Mouse (Mus musculus) hindbrain, embryonic 14.5 days (tissue): ENCODE measurements around the gene Irak4. TPM values are rescaled to one million over a fixed set of nuclear protein-coding genes. Genes with fewer than 3 reads are reported as not detected.

Experiments
- ATAC-seq: fragments of 200-750 bp; cut with Nextera tagmentation; 2 replicates; pipeline ENCODE4 v1.8.0; 2017; ENCODE audit warnings: moderate number of reproducible peaks, mild to moderate bottlenecking, moderate TSS enrichment, moderate library complexity; ENCODE audit not compliant: low FRiP score
- DNase-seq: peaks from one replicate; pipeline ENCODE4 v3.0.0-alpha.2; 2015; ENCODE audit warnings: low spot score
- H3K27ac ChIP-seq: fragments of 300-500 bp; sonication (generic); 2 replicates; pipeline ENCODE4 v1.5.1; 2014; ENCODE audit warnings: mild to moderate bottlenecking, moderate library complexity
- H3K27me3 ChIP-seq: fragments of 300-500 bp; sonication (generic); 2 replicates; pipeline ENCODE4 v1.6.1; 2014; ENCODE audit warnings: mild to moderate bottlenecking, low read length, mixed read lengths; ENCODE audit not compliant: control insufficient read depth, insufficient read depth
- H3K36me3 ChIP-seq: fragments of 300-500 bp; sonication (generic); replicated peaks from 2 replicates; pipeline ENCODE4 v1.6.1; 2014; ENCODE audit not compliant: control insufficient read depth, insufficient read depth
- H3K4me1 ChIP-seq: fragments of 300-500 bp; sonication (generic); replicated peaks from 2 replicates; pipeline ENCODE4 v1.6.1; 2014; ENCODE audit warnings: antibody characterized with exemption, low read length, mixed read lengths; ENCODE audit not compliant: control insufficient read depth, insufficient read depth
- H3K4me2 ChIP-seq: fragments of 300-500 bp; sonication (generic); replicated peaks from 2 replicates; pipeline ENCODE4 v1.6.1; 2014; ENCODE audit warnings: mild to moderate bottlenecking, moderate library complexity
- H3K4me3 ChIP-seq: fragments of 300-500 bp; sonication (generic); replicated peaks from 2 replicates; pipeline ENCODE4 v1.5.1; 2014; ENCODE audit warnings: mild to moderate bottlenecking, low read length
- H3K9ac ChIP-seq: fragments of 300-500 bp; sonication (generic); 2 replicates; pipeline ENCODE4 v1.6.1; 2014
- H3K9me3 ChIP-seq: fragments of 300-500 bp; sonication (generic); 2 replicates; pipeline ENCODE4 v1.6.1; 2016; ENCODE audit warnings: low read length; ENCODE audit not compliant: control insufficient read depth
- WGBS: fragments of 180-500 bp; shearing (Covaris S2); extraction: QIAGEN DNeasy Blood & Tissue Kit; methylation state at CpG from one replicate; pipeline ENCODE4 v1.1.7; 2014; 5-methylcytosine and 5-hydroxymethylcytosine counted together
- polyA plus RNA-seq: library from polyadenylated mRNA; unstranded; fragments of >200 nt; fragmentation: Nextera tagmentation; extraction: Ambion mirVana; gene quantifications from 2 replicates; pipeline ENCODE4 v1.2.1, GENCODE M21; 2014

Gene Irak4
- polyA plus RNA-seq, 1 experiment from 2014 or later, result 1.5 TPM

- no peaks in the 10 kb centered on the region for H3K9me3 ChIP-seq
- DNase-seq (no peak), ATAC-seq (no peak)
- H3K27me3 ChIP-seq, result no peaks in the 10 kb centered on the region
- no peaks in the 10 kb centered on the region for H3K4me1 ChIP-seq
- 0 out of 2 replicates have a peak, but pooled peaks cover 6% of the 10 kb centered on the region for H3K36me3 ChIP-seq
- no peak overlapping the region for H3K27ac ChIP-seq
- H3K9ac ChIP-seq, result no peak overlapping the region
- H3K4me3 ChIP-seq, result no peak overlapping the region
- 92% methylated on average over 12 of the region's 12 CpGs for WGBS
- no peak overlapping the region for H3K4me2 ChIP-seq
Observed at GRCm38 (mm10) chr15:94524956-94525355, 18.5 kb upstream of the Irak4 start.

DNA sequence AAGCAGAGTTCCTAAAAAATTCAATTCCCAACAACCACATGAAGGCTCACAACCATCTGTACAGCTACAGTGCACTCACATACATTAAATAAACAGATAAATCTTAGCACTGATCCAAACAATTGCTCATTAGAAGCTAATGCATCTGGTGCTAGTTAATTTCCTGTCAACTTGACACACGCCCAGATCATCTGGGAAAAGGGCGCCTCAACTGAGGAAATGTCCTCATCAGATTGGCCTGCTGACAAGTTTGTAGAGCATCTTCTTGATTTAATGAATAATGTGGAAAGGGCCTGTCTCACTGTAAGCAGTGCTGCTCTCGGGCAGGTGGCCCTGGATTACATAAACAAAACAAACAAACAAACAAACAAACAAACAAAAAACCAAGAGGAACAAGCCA, 12.9 kb upstream of the Irak4 start:
- DNase-seq, result no peak
- no peak overlapping the region for H3K27ac ChIP-seq
- H3K4me2 ChIP-seq, result no peak overlapping the region
- H3K9ac ChIP-seq, result no peak overlapping the region
- no peaks in the 10 kb centered on the region for H3K9me3 ChIP-seq
- no peak for ATAC-seq
- peaks cover 9% of the 10 kb centered on the region for H3K36me3 ChIP-seq
- no peaks in the 10 kb centered on the region for H3K4me1 ChIP-seq
- WGBS, result 85% methylated on average over 3 of the region's 3 CpGs
- H3K4me3 ChIP-seq, result no peak overlapping the region
- no peaks in the 10 kb centered on the region for H3K27me3 ChIP-seq

GRCm38 (mm10) chr15:94532306-94532705, 11.1 kb upstream of the Irak4 start:
- H3K4me1 ChIP-seq, result no peaks in the 10 kb centered on the region
- no peak for DNase-seq
- no peak overlapping the region for H3K9ac ChIP-seq
- no peaks in the 10 kb centered on the region for H3K9me3 ChIP-seq
- 95% methylated on average over 5 of the region's 5 CpGs for WGBS
- H3K36me3 ChIP-seq, result peaks cover 9% of the 10 kb centered on the region
- H3K27me3 ChIP-seq, result no peaks in the 10 kb centered on the region
- no peak overlapping the region for H3K4me2 ChIP-seq
- ATAC-seq, result no peak
- no peak overlapping the region for H3K27ac ChIP-seq
- H3K4me3 ChIP-seq, result no peak overlapping the region

DNA sequence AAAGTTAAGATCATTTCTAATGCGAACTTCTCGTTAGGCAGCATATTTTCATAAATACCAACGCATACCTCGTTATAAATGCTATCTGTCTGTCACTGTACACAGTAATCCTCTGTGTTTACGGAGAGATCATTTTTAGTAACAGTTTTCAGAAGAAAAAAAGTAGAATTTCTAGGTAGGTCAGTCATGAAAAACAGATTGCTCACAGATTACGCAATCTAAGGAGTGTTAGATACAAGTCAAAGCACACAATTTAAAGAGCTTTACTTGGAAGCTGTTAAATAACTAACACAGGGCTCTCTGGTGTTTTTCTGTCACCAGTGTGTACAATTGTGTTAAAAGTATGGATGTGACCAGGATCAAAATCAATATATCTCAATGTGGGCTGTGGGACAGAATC, 10.5 kb upstream of the Irak4 start:
- no peak overlapping the region for H3K4me2 ChIP-seq

DNA sequence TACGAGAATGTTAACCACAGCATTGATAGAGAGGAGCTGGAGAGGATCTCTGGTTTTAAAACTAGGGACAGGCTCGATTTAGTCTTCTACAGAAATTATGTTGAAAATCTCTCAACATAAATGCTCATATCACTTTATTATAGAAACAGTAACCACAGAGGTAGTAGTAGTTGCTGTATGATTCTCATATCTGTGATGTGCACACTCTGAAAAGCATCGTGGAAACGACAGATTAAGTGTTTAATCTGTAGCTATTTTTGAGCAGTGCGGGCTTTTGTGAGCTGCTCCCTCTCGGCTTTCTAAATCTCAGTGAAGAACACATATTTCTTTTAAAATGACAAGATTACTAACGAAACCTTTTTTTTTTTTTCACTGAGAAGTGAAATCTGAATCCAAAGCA, 7.9 kb upstream of the Irak4 start:
- Histone ChIP-seq H3K36me3 (peaks cover 8% of the 10 kb centered on the region), H3K27me3 (no peaks in the 10 kb centered on the region), H3K27ac (no peak overlapping the region), H3K9me3 (no peaks in the 10 kb centered on the region), H3K4me3 (no peak overlapping the region), H3K9ac (no peak overlapping the region), H3K4me2 (no peak overlapping the region), H3K4me1 (no peaks in the 10 kb centered on the region)
- ATAC-seq, result no peak
- 92% methylated on average over 7 of the region's 7 CpGs for WGBS
- no peak for DNase-seq

More for the DNA sequence above, 10.5 kb upstream of the Irak4 start:
- no peak overlapping the region for H3K27ac ChIP-seq
- no peaks in the 10 kb centered on the region for H3K9me3 ChIP-seq
- WGBS, result 94% methylated on average over 6 of the region's 6 CpGs
- no peaks in the 10 kb centered on the region for H3K27me3 ChIP-seq
- no peaks in the 10 kb centered on the region for H3K4me1 ChIP-seq
- no peak overlapping the region for H3K9ac ChIP-seq
- DNase-seq (no peak), ATAC-seq (no peak)
- peaks cover 9% of the 10 kb centered on the region for H3K36me3 ChIP-seq
- no peak overlapping the region for H3K4me3 ChIP-seq

DNA sequence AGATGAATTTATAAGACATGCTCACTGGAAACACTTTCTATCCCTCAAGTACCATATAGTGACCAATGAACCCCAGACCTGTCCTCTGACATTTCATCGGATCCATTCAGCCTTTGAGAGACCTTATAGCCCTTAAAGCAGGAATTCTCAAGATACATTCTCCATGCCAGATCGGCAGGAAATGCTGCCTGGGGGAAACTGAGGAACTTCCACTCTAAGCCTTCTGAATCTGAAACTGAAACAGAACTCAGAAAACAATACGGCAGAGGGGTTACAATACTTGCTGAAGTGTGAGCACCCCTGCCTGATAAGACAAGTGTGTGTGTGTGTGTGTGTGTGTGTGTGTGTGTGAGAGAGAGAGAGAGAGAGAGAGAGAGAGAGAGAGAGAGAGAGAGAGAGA, 4.1 kb upstream of the Irak4 start:
- no peak overlapping the region for H3K27ac ChIP-seq
- 94% methylated on average over 3 of the region's 3 CpGs for WGBS
- no peak overlapping the region for H3K9ac ChIP-seq
- no peak overlapping the region for H3K4me3 ChIP-seq
- no peaks in the 10 kb centered on the region for H3K9me3 ChIP-seq
- ATAC-seq, result no peak
- H3K4me2 ChIP-seq, result no peak overlapping the region
- no peaks in the 10 kb centered on the region for H3K27me3 ChIP-seq
- H3K4me1 ChIP-seq, result peaks cover 5% of the 10 kb centered on the region
- H3K36me3 ChIP-seq, result no peaks in the 10 kb centered on the region
- DNase-seq, result no peak

DNA sequence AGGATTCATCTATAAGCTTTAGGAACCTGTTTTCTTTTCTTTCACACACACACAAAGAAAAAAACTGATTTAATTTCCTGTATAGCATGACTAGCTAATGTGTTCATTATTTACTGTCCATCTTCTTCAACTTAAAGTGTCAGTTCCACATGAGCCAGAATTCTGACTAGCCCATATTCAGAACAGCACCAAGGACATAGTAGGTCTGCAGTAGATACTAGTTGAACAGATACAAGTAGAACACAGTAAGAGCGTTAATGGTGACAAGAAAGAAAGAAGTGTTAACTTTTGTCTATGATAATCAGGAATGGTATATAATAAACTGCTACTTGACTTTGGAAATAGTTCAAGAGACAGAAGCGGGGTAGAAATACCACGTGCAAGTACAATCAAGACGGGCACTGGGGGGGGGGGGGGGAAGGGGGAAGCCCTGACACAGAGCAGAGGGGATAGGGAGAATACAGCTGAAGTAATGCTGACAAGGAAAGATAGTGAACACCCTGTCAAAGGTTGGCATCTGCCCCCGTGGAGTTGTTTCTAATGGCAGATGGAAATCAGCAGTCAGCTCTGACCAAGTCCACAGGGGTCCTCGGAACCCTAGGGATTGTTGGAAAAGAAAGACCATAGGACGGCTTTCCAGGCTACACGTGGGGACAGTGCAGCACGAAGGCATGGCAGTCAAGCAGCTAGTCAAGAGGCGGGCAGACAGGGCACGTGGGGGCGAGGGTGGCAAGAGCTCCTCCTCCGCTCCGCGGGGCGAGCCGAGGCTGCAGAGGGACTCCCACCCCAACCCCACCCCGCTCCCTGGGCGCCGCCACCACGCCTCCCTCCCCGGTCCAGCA, 655 bp upstream of the Irak4 start:
- Histone ChIP-seq H3K4me3 (peak overlapping the region; percentile 89), H3K36me3 (no peaks in the 10 kb centered on the region), H3K4me2 (peak overlapping the region; percentile 71), H3K9me3 (no peaks in the 10 kb centered on the region), H3K4me1 (peaks cover 5% of the 10 kb centered on the region), H3K27me3 (no peaks in the 10 kb centered on the region), H3K27ac (peak overlapping the region; percentile 61; the same call in 1 of the 2 replicates), H3K9ac (peak overlapping the region; percentile 73)
- ATAC-seq (peak; percentile 93), DNase-seq (no peak)
- WGBS, result 9% methylated on average over 21 of the region's 22 CpGs

DNA sequence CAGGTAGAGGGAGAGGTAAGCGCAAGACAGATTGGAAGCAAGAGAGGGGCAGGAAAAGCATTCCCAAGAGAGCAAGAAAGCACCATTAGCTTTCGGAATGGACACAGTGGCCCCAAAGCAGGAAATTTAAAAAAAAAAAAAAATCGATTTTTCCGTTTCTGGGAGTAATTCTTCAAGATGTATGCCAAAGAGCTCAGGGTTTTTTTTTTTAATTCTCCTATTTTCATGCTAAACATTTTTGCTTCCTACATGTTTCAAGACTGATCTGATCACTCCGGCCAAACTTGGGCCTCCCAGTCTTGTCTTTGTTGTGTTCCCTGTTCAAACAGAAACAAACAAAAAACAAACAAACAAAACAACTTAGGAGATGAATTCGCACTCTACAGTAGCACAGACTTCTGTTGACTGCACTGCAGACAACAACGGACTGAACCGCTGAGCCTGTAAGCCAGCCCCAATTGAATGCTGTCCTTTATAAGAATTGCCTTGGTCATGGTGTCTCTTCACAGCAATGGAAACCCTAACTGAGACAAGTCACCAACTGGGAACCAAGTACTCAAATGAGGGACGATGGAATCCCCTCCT, 701 bp downstream of the Irak4 start:
- H3K9ac ChIP-seq, result peak overlapping the region; percentile 73
- H3K4me2 ChIP-seq, result peak overlapping the region; percentile 71
- peak overlapping the region; percentile 89 for H3K4me3 ChIP-seq
- ATAC-seq, result no peak
- H3K4me1 ChIP-seq, result peaks cover 5% of the 10 kb centered on the region
- peak overlapping the region; percentile 56; the same call in 1 of the 2 replicates for H3K27ac ChIP-seq
- no peaks in the 10 kb centered on the region for H3K9me3 ChIP-seq
- H3K27me3 ChIP-seq, result no peaks in the 10 kb centered on the region
- DNase-seq, result no peak
- 41% methylated on average over 9 of the region's 9 CpGs for WGBS
- no peaks in the 10 kb centered on the region for H3K36me3 ChIP-seq

DNA sequence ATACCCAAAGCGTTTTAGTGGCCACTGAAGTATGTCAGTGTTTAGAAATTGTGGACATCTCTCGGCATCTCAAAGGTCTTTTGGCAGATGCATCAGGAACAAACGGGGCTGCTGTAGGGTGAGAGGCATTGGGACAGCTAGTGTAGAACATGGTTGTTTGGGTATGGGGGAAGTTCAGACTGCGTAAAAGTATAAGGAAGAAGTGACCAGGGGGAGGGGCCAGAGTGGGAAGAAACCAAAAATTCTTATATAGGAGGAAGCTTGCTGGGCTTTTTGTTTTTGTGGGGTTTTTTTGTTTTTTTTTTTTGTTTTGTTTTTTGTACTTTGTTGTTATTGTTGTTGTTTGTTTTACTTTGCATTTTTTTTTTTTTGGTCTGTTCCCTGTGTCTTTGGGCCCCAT, 1.4 kb downstream of the Irak4 start:
- Histone ChIP-seq H3K27me3 (no peaks in the 10 kb centered on the region), H3K4me1 (peaks cover 5% of the 10 kb centered on the region), H3K4me3 (no peak overlapping the region), H3K4me2 (no peak overlapping the region), H3K36me3 (no peaks in the 10 kb centered on the region), H3K27ac (no peak overlapping the region), H3K9me3 (peaks cover 2% of the 10 kb centered on the region; the same call in 1 of the 2 replicates), H3K9ac (no peak overlapping the region)
- ATAC-seq, result no peak
- 90% methylated on average over 4 of the region's 4 CpGs for WGBS
- DNase-seq, result no peak
